Mouse (Mus musculus): ENCODE data around the gene Ssmem1. TPM values are rescaled to one million over a fixed set of nuclear protein-coding genes. Genes with fewer than 3 reads are reported as not detected.

Gene Ssmem1
- total RNA-seq (2021) (not detected), polyA plus RNA-seq (2012; rRNA removed) (0.16 TPM in 1 of 2 replicates, not detected in the other)
- long read RNA-seq = 0 reads

DNA sequence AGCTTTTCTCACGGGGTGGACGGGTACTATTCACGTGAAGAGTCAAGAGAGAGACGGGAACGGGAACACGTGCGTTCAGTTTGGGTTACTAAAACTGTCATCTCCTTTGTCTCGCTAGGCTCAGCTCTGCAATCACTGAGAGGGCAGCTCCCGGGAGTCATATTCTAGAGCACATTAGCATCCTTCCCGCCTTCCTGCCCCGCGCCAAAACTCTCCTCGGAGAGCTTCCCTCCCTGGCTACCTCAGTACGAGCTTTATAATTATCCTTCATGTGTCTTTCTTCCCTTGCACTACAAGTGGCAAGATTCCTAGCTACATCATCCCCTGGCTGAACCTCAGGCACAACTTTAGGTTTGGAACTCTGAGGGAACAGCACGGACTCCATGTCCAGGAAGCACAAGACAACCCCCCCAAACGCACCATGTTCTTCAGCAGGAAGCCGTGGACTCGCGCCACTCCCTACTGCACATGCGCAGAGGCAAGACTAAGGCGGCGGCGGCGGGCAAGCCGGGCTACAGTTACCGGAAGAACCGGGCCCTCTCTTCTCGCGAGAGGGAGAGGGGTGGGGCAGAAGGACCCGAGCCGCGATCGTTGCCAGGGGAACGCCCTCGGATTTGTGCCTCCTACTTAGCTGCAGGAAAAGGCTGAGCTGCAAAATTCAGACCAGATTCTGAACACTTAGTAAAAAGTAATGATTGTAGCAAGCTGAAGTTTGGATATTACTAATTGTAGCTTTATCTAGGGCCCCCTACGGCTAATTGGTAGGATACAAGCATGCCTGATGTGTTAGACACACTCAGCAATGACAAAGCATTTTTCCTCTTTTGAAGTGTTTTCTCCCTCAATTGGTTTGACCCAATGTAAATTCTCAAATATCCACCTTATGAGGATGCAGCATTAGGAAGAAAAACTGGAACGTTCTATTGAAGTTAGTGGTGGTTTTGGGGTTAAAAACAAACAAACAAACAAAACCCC, at the start of gene Ssmem1, which contains the start of gene Tmem209:
Gene Ssmem1, plus strand, starts transcription at position 585 of the 975 bp plus-strand sequence.
Gene Tmem209, minus strand, starts transcription at position 519 of the 975 bp plus-strand sequence.
- Histone ChIP-seq H3K9ac (ENCODE audit: low read depth, low read length) (peak within 1 kb of the TSS; percentile 74), H3K4me3 (peak within 1 kb of the TSS; percentile 71), H3K4me1 (ENCODE audit: control insufficient read depth, insufficient read depth, low read length) (no peaks in the 10 kb centered on the region), H3K27ac (peak within 1 kb of the TSS; percentile 88), H3K36me3 (ENCODE audit: control insufficient read depth, insufficient read depth, low read length) (no peaks in the 10 kb centered on the region), H3K27me3 (ENCODE audit: control insufficient read depth, insufficient read depth, low read length) (no peaks in the 10 kb centered on the region), H3K79me2 (replicated peaks; ENCODE audit: control insufficient read depth, insufficient read depth, low read length) (no peaks in the 10 kb centered on the region)
- under 1% methylated on average over 37 of the region's 37 CpGs for WGBS
- intact Hi-C loops (cut with DNase I) = no loop called here
- DNase-seq = peak; percentile 99
- TF ChIP-seq CTCF (IDR thresholded peaks at IDR 0.05) (no peak), EP300 (IDR thresholded peaks at IDR 0.05; ENCODE audit: insufficient read depth, low read depth, low read length) (peak; percentile 68), POLR2A (IDR thresholded peaks at IDR 0.05; ENCODE audit: insufficient read depth, low read depth, low read length) (peak; percentile 99)

GRCm38 (mm10) chr6:30460750-30461446, 48.8 kb upstream of the Ssmem1 start:
- H3K27ac ChIP-seq = no peak overlapping the region

DNA sequence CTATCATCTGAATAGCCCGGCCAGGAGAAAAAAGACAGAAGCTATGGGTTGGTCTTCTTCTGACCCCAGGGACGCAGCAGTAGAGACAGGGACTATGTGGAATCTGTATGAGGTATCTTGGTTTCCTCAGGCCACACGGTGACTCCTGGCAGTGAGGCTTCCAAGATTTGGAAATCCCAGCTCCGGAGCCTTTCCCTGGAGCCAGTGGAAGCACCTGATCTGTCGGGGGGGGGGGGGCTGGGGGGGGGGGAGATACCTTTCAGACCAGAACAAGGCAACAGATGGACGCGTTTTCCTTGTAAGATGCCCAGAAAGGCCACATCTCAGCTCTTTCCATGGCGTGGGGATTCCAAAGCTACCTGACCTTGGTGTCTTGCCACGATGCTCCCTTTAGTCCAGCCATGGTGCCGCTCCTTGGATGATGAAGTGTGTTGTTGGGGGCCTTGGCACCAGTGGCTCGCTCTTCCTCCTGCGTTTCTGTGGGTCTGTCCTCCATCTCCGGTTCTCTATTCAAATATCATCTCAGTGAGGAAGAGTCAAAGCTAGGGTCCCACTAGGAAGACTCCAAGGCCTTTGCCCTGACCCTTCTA, 47.8 kb upstream of the Ssmem1 start:
- Histone ChIP-seq H3K79me2 (replicated peaks; ENCODE audit: control insufficient read depth, insufficient read depth, low read length) (no peaks in the 10 kb centered on the region), H3K27ac (no peak overlapping the region), H3K4me1 (ENCODE audit: control insufficient read depth, insufficient read depth, low read length) (peaks cover 2% of the 10 kb centered on the region; the same call in 1 of the 2 replicates), H3K4me3 (no peak overlapping the region), H3K27me3 (ENCODE audit: control insufficient read depth, insufficient read depth, low read length) (no peaks in the 10 kb centered on the region), H3K9ac (ENCODE audit: low read depth, low read length) (no peak overlapping the region), H3K36me3 (ENCODE audit: control insufficient read depth, insufficient read depth, low read length) (no peaks in the 10 kb centered on the region)
- intact Hi-C loops (cut with DNase I) = no loop called here
- no peak for DNase-seq
- WGBS = 88% methylated on average over 13 of the region's 13 CpGs
- TF ChIP-seq EP300 (IDR thresholded peaks at IDR 0.05; ENCODE audit: insufficient read depth, low read depth, low read length) (no peak), POLR2A (IDR thresholded peaks at IDR 0.05; ENCODE audit: insufficient read depth, low read depth, low read length) (no peak), CTCF (IDR thresholded peaks at IDR 0.05) (no peak)

More at GRCm38 (mm10) chr6:30460750-30461446, 48.8 kb upstream of the Ssmem1 start:
- WGBS = 50% methylated on average over 19 of the region's 19 CpGs
- TF ChIP-seq EP300 (IDR thresholded peaks at IDR 0.05; ENCODE audit: insufficient read depth, low read depth, low read length) (no peak), CTCF (IDR thresholded peaks at IDR 0.05) (no peak), POLR2A (IDR thresholded peaks at IDR 0.05; ENCODE audit: insufficient read depth, low read depth, low read length) (no peak)
- no peaks in the 10 kb centered on the region for H3K27me3 ChIP-seq (ENCODE audit: control insufficient read depth, insufficient read depth, low read length)
- H3K36me3 ChIP-seq (ENCODE audit: control insufficient read depth, insufficient read depth, low read length) = no peaks in the 10 kb centered on the region
- peaks cover 2% of the 10 kb centered on the region; the same call in 1 of the 2 replicates for H3K4me1 ChIP-seq (ENCODE audit: control insufficient read depth, insufficient read depth, low read length)
- H3K79me2 ChIP-seq (replicated peaks; ENCODE audit: control insufficient read depth, insufficient read depth, low read length) = no peaks in the 10 kb centered on the region
- no peak overlapping the region for H3K9ac ChIP-seq (ENCODE audit: low read depth, low read length)
- no peak overlapping the region for H3K4me3 ChIP-seq
- DNase-seq = peak in 1 of 2 experiments; percentile 21
- intact Hi-C loops (cut with DNase I) = loop anchor here (1.0 kb wide), 1 partner anchor 57 kb away; no protein-coding TSS in a partner anchor

DNA sequence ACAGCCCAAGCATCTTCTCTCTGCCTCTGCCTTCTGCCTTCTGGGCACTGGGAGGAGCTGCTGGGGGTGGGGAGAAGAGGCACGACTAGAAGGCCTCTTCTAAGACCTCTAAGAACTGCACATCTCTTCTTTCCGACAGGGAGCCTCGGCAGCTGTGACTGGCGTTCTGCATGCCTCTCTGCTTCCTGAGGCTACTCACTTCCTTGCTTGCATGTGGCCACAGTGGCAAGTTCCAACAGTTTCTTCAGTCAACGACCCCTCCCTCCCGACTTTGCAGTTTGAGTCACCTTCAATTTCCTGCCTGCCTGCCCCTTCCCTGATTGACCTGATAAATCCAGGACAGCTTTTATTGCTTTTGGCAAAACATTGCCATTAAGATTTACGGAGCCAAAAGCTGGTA, 46.8 kb upstream of the Ssmem1 start:
- H3K9ac ChIP-seq (ENCODE audit: low read depth, low read length) = no peak overlapping the region

DNA sequence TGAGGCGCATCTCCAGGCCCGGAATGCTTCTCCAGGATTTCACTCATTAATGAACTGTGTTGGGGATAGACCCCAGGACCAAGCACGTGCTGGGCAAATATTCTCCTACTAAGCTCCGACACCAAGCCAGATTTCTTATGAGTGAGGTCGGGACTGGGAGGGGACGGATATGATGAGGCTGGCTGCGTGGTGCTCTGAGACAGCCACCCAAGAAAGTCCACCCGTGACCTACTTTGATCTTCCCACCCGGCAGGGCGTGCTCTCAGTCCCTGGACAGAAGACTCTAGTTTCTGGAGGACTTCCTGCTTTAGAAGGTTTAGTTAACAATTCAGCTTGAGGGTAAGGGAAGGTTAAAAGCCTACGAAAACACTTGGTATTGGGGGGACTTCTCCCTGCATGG, 44.1 kb upstream of the Ssmem1 start:
- Histone ChIP-seq H3K27me3 (ENCODE audit: control insufficient read depth, insufficient read depth, low read length) (no peaks in the 10 kb centered on the region), H3K79me2 (replicated peaks; ENCODE audit: control insufficient read depth, insufficient read depth, low read length) (no peaks in the 10 kb centered on the region), H3K4me1 (ENCODE audit: control insufficient read depth, insufficient read depth, low read length) (no peaks in the 10 kb centered on the region), H3K4me3 (no peak overlapping the region), H3K9ac (ENCODE audit: low read depth, low read length) (no peak overlapping the region), H3K36me3 (ENCODE audit: control insufficient read depth, insufficient read depth, low read length) (no peaks in the 10 kb centered on the region), H3K27ac (no peak overlapping the region)
- DNase-seq = peak in 1 of 2 experiments; percentile 26
- intact Hi-C loops (cut with DNase I) = no loop called here
- WGBS = 78% methylated on average over 11 of the region's 11 CpGs
- no peak for TF ChIP-seq CTCF (IDR thresholded peaks at IDR 0.05)
- TF ChIP-seq EP300 (IDR thresholded peaks at IDR 0.05; ENCODE audit: insufficient read depth, low read depth, low read length) = no peak
- no peak for TF ChIP-seq POLR2A (IDR thresholded peaks at IDR 0.05; ENCODE audit: insufficient read depth, low read depth, low read length)

More for the DNA sequence above, 46.8 kb upstream of the Ssmem1 start:
- intact Hi-C loops (cut with DNase I) = no loop called here
- Histone ChIP-seq H3K4me3 (no peak overlapping the region), H3K36me3 (ENCODE audit: control insufficient read depth, insufficient read depth, low read length) (no peaks in the 10 kb centered on the region), H3K27me3 (ENCODE audit: control insufficient read depth, insufficient read depth, low read length) (no peaks in the 10 kb centered on the region), H3K4me1 (ENCODE audit: control insufficient read depth, insufficient read depth, low read length) (peaks cover 2% of the 10 kb centered on the region; the same call in 1 of the 2 replicates), H3K27ac (no peak overlapping the region), H3K79me2 (replicated peaks; ENCODE audit: control insufficient read depth, insufficient read depth, low read length) (no peaks in the 10 kb centered on the region)
- no peak for TF ChIP-seq CTCF (IDR thresholded peaks at IDR 0.05)
- no peak for TF ChIP-seq POLR2A (IDR thresholded peaks at IDR 0.05; ENCODE audit: insufficient read depth, low read depth, low read length)
- TF ChIP-seq EP300 (IDR thresholded peaks at IDR 0.05; ENCODE audit: insufficient read depth, low read depth, low read length) = no peak
- DNase-seq = no peak
- WGBS = 25% methylated on average over 7 of the region's 7 CpGs
